Mouse (Mus musculus): ENCODE data around the gene Lyplal1.

Gene Lyplal1

DNA sequence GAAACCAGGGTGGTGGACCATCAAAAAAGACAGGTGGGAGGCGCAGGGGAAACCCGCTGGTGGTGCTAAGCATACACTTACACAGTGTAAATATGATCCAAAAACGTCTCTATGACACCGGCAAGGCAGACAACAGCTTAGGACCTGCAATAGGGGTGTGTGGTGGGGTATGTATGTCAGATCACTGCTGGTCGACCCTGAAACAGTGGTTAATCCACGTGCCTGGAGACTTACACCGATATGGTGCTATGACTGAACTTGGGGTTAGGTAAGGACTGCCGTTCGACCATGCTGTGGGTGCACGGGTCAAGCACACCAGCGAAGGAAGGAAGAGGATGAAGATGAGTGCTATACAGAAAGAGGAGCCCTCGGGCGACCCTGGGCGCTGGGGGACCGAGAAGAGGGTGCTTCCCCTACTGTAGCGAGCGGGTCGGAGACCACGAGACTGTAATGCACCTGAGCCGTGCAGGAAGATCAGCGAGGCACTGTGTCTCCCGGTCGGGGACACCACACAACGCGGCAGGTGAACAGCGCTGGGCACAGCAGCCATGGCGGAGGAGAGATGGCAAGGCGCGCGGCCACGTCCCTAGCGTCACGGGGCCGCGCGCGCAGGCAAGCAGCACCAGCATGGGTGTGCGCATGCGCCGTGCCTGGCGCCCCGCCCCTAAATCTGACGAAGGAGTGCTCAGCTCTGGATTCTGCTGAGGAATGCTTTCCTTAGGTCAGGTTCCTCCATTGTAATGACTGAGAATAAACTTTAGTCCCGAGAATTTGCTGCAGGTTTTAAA lies at the start of gene Lyplal1:
Gene Lyplal1, minus strand, starts transcription at position 610 of the 788 bp plus-strand sequence.
- DNase-seq (ENCODE audit: low read depth, low spot score) = peak; percentile 18

DNA sequence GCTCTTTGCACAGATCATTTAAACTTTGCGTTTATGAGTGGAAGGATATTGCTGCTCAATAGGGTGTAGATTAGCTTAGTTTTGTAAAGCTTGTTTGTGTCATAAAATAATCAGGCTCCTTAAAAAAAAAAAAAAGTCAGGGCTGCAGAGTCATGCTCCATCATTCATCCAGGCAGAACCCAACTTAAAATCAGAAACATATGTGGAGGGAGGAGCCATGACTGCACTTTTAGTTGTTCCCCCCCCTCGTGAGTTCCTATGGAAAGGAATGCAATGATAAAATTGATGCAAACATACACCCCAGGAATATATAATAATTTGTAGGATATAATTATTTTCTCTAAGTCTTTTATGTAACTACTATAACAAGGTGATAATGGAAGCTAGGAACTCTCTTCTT lies 46.5 kb upstream of the Lyplal1 start:
- no peak for DNase-seq (ENCODE audit: low read depth, low spot score)

DNA sequence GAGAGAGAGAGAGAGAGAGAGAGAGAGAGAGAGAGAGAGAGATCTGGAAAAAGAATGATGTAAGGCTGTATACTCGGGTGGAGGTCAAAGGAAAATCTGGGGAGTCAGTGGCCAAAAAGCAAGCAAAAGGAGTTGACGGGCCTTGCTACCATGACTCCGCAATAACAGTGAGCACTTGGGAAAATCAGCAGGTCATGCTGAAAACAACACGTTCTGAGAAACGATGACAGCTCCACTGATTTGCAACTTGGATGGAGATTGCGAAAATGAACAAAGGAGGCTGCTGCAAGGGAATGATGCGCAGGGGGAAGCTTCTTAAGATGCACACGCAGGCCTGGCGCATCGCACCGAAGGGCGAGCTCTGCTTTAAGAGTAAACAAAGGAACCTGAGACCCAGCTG lies 46.1 kb upstream of the Lyplal1 start:
- no peak for DNase-seq (ENCODE audit: low read depth, low spot score)

DNA sequence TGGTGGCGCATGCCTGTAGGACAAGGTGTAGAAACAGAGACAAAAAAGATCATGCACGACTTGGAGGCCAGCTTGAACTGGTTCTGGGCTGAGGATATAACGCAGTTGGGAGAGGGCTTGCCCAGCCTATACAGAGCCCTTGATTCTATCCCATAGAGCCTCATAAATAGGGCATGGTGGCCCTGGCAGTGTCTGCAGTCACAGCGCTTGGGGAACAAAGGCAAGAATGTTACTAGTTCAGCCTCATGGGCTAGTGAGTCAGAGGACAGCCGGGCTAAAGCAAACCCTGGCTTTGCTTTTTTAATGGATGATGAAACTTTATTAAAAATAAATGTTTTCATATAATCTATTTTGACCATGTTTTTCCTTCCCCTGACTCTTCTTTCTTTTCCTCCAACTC lies 33.3 kb upstream of the Lyplal1 start:
- DNase-seq (ENCODE audit: low read depth, low spot score) = no peak

DNA sequence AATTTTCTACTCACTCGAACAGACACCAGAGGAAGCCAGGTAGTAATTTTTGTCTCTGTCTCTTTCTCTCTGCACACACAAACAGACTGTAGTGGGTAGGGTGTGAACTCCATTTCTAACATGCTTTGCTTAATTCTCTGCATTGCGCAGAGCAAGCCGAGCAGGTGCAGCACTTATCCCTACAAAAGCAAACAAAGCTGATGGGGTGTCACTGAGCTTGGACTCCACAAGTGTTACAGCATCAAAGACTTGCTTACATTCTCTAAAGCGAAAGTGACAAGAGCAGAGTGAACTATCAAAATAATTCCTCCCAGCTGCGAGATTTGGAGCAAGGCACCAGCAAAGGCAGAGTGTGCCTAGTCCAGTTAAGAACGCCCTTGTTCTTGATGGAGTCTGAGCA lies 28.3 kb upstream of the Lyplal1 start:
- DNase-seq (ENCODE audit: low read depth, low spot score) = no peak

DNA sequence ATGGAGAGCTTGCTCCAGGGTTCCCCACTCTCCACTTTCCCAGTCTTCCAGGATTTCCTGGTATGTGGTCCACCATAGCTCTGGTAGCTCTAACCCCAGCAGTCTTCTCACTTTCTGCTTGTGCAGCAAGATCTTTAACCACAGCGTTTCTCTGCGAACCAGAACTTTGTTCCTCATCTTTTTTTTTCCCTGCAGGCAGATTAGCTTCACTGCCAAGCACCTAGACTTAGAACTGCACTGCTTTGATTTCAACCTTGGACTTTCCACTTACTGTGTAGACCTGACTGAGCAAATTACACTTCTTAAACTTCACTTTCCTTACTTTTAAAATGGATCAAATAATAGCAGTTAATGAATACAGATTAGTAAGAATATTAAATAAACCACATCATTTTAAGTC lies 23.1 kb upstream of the Lyplal1 start:
- no peak for DNase-seq (ENCODE audit: low read depth, low spot score)

DNA sequence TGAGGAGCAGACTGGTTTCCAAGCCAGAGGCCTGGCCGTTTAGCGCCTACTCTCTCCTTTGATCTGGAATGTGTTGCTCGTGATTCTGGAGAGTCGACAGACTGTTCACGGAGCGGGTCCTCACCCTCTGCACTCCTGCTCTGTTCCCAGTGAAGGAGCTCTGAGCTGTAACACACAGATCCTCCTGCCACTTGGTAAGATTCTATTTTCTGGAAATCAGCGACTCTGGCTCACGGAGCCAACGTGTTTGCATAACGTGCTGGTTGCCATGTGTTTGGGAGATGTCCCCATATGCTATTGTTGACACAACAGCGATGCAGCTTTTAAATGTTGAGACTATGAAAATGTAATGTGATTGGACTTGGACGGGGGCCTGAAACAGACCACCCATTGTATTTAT lies 20.8 kb upstream of the Lyplal1 start:
- no peak for DNase-seq (ENCODE audit: low read depth, low spot score)

DNA sequence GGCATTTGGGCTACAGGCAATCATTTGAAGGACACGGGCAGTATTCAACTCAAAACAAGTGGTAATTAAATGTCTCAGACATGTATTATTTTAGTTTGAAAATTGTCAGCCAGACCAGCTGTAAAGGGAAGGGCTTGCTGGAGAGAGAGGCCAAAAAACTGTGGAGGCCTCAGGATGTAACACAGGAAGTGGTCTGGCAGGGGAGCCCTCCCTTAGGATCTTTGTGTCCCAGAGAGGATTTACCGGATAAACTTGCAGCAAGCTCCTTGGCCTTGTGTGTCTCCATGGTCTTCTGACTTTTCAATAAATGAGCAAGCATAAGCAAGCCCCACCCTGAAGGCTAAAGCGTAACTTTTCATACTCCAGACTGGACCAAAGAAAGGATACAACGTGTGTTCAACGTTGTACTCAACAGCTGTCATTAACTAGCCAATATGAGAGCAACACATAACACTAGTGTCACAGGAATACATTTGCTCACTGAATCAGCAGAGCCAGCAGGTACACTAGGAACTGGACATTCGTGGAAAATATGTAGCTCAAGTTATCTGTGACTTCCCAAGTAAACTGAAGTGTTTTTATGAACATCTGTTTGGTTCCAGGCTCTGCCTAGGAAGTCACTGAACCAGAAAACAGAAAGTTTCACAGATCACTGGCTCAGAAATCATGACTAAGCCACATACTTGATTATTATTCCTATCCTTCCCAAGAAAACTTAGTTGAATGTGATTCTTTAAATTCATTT lies 19.7 kb upstream of the Lyplal1 start:
- DNase-seq (ENCODE audit: low read depth, low spot score) = no peak

DNA sequence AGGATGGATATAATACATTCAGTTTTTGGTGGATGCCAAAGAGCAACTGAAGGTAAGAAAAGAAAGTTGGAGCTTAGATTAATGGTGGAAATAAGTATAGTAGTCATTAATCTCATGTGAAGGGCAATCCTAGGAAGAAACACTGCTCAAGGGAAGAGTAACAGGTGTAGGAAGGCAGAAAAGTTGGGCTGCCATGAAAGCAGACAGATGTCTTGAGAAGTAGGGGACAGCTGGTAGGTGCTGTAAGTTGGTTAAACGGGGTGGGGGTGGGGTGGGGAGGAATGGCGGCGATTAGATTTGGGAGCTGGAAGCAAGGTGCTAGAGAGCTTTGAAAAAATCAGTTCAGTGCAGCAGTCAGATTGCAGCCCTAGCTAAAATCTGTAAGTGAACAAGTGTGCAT lies 14.4 kb upstream of the Lyplal1 start:
- DNase-seq (ENCODE audit: low read depth, low spot score) = no peak

DNA sequence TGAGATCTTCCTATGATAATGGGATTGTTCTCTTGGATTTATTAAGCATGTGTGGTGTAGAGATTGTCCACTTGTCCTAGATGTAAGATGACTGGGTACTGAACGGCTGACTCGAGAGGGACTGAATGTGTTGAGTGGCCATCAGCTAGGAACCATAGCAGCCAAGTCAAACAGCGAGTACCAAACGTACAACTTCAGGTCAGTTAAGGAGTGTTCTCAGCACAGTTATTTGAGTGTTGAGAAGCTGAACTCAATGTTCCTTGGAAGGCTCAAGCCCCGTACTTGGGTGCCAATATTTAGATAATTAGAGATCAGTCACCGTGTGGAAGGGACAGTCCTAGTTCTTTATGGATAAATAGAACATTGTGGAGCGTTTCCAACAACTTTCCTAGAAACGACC lies 11.8 kb upstream of the Lyplal1 start:
- no peak for DNase-seq (ENCODE audit: low read depth, low spot score)

DNA sequence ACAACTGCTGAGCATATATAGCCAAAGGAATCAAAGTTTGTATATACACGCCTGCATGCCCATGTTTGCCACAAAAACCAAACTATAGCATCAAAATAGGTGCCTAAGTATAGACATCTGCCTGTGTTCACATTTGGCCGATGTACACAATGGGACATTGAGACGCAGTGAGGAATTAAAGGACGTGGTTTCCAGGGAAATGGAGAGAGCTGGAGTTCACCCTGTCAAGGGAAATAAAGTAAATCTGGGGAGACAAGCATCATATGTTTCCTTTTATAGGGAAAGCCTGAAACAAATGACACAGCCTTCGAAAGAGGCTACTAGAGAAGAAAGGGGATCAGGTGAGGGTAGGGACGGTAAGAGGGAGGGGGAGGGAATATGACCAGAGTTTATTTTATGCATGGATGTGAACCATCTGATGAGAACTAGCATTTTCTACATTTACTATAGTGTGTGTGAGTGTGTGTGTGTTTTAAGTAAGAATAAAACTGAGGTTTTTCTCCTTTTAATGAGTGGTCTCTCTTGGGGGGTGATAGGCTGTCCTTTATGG lies 9.3 kb upstream of the Lyplal1 start:
- no peak for DNase-seq (ENCODE audit: low read depth, low spot score)

DNA sequence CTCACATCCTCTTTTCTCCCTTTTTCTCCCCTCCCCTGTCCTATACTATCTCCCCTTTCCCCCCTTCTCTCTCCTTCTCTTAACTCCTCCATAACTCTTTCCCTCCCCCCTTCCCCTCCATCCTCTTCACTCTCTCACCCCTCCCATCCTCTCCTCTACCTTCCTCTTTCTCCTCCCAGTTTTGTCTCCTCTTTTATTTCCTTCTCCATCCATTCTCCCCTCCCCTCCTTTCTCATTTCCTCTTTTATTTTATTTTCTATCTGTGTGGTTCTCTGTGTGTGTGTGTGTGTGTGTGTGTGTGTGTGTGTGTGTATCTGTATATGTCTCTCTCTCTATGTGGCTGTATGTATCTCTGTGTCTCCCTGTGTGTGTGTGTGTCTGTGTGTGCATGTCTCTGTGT lies 6.6 kb upstream of the Lyplal1 start:
- no peak for DNase-seq (ENCODE audit: low read depth, low spot score)

DNA sequence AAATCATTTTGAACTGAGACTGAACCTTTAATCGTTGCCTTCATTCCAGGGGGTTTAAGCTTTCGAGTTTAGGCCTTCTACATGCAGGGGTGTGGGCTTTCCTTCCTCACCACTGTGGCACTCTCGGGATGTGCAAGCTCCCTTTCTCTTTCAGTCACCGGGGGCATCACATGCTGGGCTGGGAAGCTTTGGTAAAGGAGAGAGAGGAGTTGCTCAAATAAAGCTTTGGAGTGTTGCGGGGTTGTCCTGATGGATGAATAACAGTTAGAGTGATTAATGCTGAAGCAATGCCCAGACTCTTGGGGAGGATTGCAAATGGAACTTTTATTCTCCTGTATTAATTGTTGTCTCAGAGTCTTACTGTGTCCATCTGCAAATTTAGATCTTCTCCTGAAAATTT lies 2.7 kb upstream of the Lyplal1 start:
- no peak for DNase-seq (ENCODE audit: low read depth, low spot score)

DNA sequence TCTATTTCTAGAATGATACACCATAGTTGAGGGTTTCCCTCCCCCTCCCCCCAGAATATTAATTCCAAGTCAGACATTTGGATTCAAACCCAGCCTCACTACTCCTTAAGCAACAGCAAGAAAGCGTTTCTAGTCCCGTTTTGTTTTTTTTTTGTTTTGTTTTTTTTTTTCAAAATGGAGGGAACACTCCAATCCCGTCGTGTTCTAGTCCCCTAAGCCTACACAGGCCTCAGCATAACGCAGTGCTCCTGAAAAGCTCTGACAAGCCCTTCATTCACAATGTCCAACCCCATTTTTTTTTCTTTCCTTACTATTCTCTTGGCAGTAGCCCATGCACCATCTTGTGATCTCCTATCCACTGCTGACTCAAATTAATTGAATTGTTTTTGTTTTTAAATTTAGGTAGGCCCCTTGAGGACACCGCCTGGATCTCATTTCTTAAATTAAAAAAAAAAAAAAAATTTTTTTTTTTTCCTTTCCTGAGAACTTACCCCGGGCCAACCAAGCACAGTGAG lies 967 bp downstream of the Lyplal1 start:
- DNase-seq (ENCODE audit: low read depth, low spot score) = no peak

DNA sequence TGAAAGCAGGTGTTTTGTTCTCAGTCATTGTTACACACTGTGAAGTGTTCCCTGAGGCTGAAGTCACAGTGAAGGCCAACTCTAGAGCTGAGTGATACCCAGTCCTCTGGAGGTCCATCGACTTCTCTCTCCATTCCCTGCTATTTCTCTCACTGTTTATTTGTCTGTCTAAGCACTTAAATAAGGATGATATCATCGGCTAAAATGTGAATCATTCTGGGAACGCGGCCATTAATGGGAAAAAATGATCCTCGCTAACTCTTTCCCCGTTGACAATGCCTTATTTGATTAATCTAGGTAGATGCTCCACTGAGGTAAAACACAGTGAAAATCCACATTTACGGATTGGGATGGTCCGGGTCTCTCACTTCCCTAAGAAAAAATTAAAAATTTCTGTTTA lies 14.8 kb downstream of the Lyplal1 start:
- no peak for DNase-seq (ENCODE audit: low read depth, low spot score)

DNA sequence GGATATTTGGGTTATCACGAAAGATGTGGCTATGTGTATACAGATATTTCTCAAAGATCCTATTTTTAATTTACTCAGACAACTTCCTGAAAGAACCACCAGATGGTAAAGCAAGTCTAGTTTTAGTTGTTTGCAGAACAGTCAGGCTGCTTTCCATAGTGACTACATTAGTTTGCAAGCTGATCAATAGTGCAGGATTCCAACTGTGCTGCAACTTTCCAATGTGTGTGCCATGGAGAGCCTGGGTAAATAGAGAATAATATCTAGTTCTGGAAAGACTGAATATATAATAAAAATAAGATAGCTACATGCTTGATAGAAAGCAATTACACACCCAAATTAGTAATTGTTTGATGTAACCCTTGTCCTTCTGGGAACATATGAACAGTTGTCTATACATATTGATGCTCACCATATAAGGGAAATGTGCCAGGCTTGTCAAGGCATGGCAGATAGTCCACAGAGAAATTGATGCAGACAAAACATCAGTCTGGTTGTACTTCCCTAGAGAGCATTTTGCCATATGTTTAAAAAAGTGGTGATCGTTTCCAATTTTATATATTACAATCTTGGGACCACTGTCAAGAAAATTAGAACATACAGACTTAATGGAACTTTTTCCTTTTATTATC lies 50.7 kb downstream of the Lyplal1 start:
- DNase-seq (ENCODE audit: low read depth, low spot score) = no peak

DNA sequence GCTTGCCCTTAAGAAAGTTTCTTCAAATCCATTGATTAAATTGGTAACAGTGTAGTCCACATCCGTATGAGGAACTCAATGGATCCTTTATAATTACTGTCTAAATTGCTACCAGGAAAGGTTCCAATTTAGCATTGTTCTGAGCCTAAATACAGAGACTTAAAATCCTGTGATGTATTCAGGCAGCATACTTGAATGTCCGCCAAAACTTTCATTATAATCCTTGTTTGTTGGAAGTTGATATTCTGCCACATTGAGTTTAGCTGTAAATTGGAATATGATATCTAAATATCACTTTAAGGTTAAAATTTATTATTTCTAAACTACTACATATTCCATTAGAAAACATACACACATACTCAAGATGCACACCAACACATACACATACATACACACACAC lies 57.1 kb downstream of the Lyplal1 start:
- no peak for DNase-seq (ENCODE audit: low read depth, low spot score)

DNA sequence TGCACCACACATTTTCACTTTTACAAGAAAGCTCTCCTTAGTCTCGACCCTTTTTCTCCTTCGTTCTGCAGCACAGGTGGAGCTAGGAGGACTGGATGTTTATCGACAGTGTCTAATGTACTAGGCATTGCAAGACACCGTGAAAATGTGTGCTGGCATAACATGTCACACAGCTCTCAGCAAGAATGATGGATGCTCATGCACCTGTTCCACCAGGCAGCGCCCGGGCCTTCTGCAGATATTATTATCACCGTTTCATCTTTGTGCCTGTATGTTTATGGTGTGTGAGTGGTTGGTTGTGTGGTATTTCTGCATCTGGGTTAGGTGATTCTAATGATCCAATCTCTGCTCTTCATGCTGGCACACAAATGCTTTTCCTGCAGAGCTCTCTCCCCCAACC lies 62.9 kb downstream of the Lyplal1 start:
- no peak for DNase-seq (ENCODE audit: low read depth, low spot score)

DNA sequence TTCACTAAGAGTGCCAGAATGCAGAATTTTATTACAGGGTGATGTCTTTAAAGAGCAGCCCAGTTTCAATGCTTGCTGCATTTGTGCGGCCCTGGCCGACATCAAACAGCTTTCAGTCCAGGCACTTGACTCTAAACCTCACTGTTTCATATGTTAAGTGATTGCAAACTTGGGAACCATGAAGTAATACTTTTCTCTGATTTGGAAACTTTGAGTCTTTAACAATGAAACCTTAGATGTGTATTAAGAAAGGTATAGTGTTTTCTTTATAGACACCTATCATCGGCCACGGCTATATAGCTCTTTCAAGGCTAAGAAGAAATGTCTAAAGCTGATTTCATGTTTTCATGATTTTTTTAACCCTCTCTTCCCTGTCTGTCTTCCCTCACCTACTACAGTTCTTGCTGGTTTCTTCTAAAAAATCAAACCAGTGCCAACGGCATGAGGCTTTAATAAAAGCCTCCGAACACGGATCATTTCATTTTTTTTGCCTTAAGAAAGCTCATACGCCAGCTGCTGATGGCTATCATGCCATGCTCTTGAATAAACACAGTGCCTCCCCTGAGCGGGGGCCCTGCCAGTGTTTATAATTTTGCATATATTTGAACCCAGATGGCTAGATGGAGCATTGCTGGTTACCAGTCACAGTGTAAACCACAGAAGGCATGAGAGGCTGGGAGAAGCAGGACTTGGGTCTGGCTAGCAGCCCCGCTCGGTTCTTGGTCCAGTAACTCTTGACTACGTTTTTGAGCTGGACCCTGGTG lies 63.6 kb downstream of the Lyplal1 start:
- DNase-seq (ENCODE audit: low read depth, low spot score) = no peak

DNA sequence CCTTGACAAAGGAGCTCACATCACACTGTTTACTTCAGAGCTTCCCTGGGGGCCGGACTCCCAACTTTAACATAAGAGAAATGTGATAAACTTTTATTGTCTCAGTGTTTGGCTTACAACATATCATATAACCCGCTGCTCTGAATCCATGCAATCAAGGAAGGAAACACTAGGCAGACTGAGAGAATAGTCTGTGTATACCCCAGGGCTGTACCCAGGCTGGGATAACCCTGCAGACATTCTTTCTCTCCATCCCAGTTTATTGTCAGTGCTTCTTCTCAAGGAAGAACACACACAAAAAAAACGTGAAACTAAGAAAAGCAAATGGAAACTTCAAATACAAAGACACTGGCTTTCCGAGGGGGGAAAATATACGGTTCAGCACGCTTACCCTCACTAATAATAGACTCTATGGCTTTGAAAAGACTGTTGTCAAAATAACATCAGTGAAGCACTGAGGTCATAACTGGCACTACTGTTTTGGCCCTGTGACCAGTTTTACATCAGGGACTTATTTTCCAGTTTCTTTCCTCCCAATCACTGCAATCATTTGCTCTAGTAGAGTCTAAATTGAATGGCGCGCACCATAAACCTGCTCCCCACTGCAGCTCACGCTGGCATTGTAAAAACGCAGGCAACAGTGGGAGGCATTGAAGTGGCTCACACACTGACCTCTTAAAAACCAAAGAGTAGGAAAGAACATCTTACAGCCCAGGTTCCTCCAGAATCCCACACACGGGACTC lies 73.2 kb downstream of the Lyplal1 start:
- no peak for DNase-seq (ENCODE audit: low read depth, low spot score)

DNA sequence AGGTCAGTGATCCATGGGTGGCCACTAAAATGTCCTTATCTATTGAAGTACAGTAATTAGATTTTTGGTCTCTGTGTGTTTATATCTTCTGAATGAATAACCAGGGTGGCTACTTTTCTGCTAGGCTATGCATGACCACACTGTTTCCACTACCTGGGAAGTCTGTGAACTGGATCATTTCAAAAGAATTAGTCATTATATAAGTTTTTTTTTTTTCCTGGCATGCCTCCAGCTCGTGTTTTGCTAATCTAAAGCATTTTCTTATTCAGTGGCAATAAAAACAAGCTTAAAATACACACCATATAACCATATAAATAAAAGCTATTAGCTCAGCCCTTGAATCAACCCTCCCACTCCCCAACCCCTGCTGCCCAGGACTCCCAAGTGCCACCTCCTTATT lies 75.3 kb downstream of the Lyplal1 start:
- DNase-seq (ENCODE audit: low read depth, low spot score) = no peak
